Mouse (Mus musculus) lung, embryonic 16.5 days (tissue): Measurements from ENCODE around the gene Sertad3. TPM values are rescaled to one million over a fixed set of nuclear protein-coding genes. Genes with fewer than 3 reads are reported as not detected.
A peak's percentile ranks its signal among the peaks of the same experiment; 100 is the strongest.

Experiments used
- ATAC-seq: fragments of 200-750 bp; cut with Nextera tagmentation; 2 replicates; pipeline ENCODE4 v1.8.0; 2017; ENCODE audit warnings: low read depth, mild to moderate bottlenecking, moderate library complexity
- H3K27ac ChIP-seq: fragments of 300-500 bp; sonication (generic); 2 replicates; pipeline ENCODE4 v1.5.1; 2014; ENCODE audit warnings: mild to moderate bottlenecking, control low read depth, low read length
- H3K27me3 ChIP-seq: fragments of 300-500 bp; sonication (generic); 2 replicates; pipeline ENCODE4 v1.6.1; 2014; ENCODE audit warnings: low read depth, low read length, mixed read lengths; ENCODE audit not compliant: control insufficient read depth, insufficient read depth
- H3K36me3 ChIP-seq: fragments of 300-500 bp; sonication (generic); 2 replicates; pipeline ENCODE4 v1.6.1; 2014; ENCODE audit warnings: low read length; ENCODE audit not compliant: control insufficient read depth, insufficient read depth
- H3K4me1 ChIP-seq: fragments of 300-500 bp; sonication (generic); replicated peaks from 2 replicates; pipeline ENCODE4 v1.6.1; 2014; ENCODE audit warnings: low read length, mixed read lengths; ENCODE audit not compliant: control insufficient read depth, insufficient read depth
- H3K4me2 ChIP-seq: fragments of 300-500 bp; sonication (generic); 2 replicates; pipeline ENCODE4 v1.6.1; 2014; ENCODE audit warnings: low read depth, low read length, control low read depth
- H3K4me3 ChIP-seq: fragments of 300-500 bp; sonication (generic); 2 replicates; pipeline ENCODE4 v1.5.1; 2014; ENCODE audit warnings: mild to moderate bottlenecking, low read length, control low read depth
- H3K9ac ChIP-seq: fragments of 300-500 bp; sonication (generic); 2 replicates; pipeline ENCODE4 v1.6.1; 2014; ENCODE audit warnings: low read length, control low read depth
- H3K9me3 ChIP-seq: fragments of 300-500 bp; sonication (generic); 2 replicates; pipeline ENCODE4 v1.6.1; 2016; ENCODE audit warnings: low read length; ENCODE audit not compliant: control insufficient read depth
- WGBS: fragments of 180-500 bp; shearing (Covaris S2); extraction: QIAGEN DNeasy Blood & Tissue Kit; methylation state at CpG from one replicate; pipeline ENCODE4 v1.1.7; 2014; 5-methylcytosine and 5-hydroxymethylcytosine counted together
- polyA plus RNA-seq: library from polyadenylated mRNA; unstranded; fragments of >200 nt; fragmentation: Nextera tagmentation; extraction: Ambion mirVana; gene quantifications from 2 replicates; pipeline ENCODE4 v1.2.1, GENCODE M21; 2015

The Sertad3 gene
- polyA plus RNA-seq, 1 experiment from 2014 or later = 28.4 TPM

DNA sequence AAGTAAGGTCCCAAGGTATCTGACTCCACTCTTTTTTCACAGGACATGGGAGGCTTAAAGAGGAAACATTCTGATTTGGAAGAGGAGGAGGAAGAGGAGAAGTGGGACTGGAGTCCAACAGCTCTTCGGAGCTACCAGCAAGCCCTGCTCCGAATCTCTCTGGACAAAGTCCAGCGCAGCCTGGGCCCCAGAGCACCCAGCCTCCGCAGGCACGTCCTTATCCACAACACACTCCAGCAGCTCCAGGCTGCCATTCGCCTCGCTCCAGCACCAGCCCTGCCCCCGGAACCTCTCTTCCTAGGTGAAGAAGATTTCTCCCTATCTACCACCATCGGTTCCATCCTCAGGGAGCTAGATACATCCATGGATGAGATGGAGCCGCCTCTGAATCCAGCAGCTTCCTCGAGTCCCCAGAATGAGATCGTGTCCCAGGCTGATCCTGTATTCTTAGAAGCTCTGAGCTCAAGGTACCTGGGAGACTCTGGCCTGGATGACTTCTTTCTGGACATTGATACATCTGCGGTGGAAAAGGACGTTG, 2.6 kb downstream of the Sertad3 start:
- Histone ChIP-seq H3K27ac (no peak overlapping the region), H3K27me3 (no peaks in the 10 kb centered on the region), H3K9ac (no peak overlapping the region), H3K4me1 (peaks cover 18% of the 10 kb centered on the region), H3K4me2 (no peak overlapping the region), H3K36me3 (peaks cover 8% of the 10 kb centered on the region; the same call in 1 of the 2 replicates), H3K9me3 (no peaks in the 10 kb centered on the region), H3K4me3 (no peak overlapping the region)
- no peak for ATAC-seq
- 92% methylated on average over 14 of the region's 14 CpGs for WGBS

DNA sequence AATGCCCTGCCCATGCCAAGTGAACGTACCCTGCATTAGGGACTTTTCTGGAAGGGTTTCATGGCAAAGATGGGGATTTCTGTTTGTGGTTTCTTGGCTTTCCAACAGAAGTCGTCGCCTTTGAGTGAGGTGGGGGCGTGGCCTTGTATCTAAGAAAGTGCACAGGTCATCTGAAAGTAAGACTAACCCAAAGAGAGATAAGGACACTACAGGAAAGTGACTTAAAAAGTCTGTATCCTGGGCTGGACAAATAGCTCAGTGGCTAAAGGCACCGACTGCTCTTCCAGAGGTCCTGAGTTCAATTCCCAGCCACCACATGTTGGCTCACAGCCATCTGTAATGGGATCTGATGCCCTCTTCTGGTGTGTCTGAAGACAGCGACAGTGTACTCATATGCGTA, 5.0 kb downstream of the Sertad3 start:
- WGBS = 66% methylated on average over 7 of the region's 7 CpGs
- Histone ChIP-seq H3K9me3 (no peaks in the 10 kb centered on the region), H3K27ac (peak overlapping the region; percentile 41), H3K4me2 (no peak overlapping the region), H3K4me3 (no peak overlapping the region), H3K9ac (no peak overlapping the region), H3K4me1 (peaks cover 25% of the 10 kb centered on the region), H3K36me3 (peaks cover 8% of the 10 kb centered on the region; the same call in 1 of the 2 replicates), H3K27me3 (no peaks in the 10 kb centered on the region)
- no peak for ATAC-seq

DNA sequence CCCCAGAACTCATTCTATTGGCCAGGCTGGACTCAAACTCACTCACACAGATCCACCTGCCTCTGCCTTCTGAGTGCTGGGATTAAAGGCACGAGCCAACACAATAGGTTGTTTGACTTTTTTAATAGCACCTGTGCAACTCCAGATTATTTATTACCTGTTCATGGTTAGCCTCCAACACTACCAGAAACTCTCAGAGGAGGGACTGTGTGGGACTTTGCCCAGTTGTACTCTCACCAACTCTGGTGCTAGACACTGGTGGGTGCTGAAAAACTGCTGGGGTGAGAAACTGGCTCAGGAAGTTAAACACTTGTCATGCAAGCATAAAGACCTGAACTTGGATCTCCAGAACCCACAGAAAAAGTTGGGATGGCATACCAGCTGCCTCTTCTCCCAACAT, 6.2 kb downstream of the Sertad3 start:
- no peak overlapping the region for H3K27ac ChIP-seq
- peaks cover 25% of the 10 kb centered on the region for H3K4me1 ChIP-seq
- H3K4me3 ChIP-seq = no peak overlapping the region
- WGBS = 79% methylated on average over 1 of the region's 1 CpGs
- H3K36me3 ChIP-seq = peaks cover 8% of the 10 kb centered on the region; the same call in 1 of the 2 replicates
- H3K9ac ChIP-seq = no peak overlapping the region
- no peaks in the 10 kb centered on the region for H3K9me3 ChIP-seq
- no peak for ATAC-seq
- H3K4me2 ChIP-seq = no peak overlapping the region
- no peaks in the 10 kb centered on the region for H3K27me3 ChIP-seq

DNA sequence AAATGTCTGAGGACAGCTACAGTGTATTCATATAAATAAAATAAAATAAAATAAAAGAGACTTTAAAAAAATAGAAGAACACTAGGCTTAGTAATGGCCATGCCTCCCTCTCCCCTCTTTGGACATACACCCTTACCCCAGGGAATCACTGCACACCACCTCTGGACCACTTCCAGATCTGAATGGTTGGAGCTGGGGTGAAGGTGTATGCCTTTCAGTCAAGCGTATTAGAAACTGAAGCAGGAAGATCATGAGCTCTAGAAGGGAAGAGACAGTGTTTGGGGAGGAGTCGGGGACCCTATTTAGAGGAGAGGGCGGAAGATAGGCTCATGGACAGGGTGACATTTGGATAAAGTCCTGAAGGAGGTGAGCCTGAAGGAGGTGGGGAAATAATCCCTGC, 6.9 kb downstream of the Sertad3 start:
- 58% methylated on average over 3 of the region's 3 CpGs for WGBS
- H3K4me3 ChIP-seq = no peak overlapping the region
- peak overlapping the region; percentile 88 for H3K27ac ChIP-seq
- no peak overlapping the region for H3K9ac ChIP-seq
- H3K27me3 ChIP-seq = no peaks in the 10 kb centered on the region
- no peak for ATAC-seq
- H3K4me2 ChIP-seq = no peak overlapping the region
- H3K4me1 ChIP-seq = peaks cover 19% of the 10 kb centered on the region
- H3K9me3 ChIP-seq = no peaks in the 10 kb centered on the region
- H3K36me3 ChIP-seq = peaks cover 8% of the 10 kb centered on the region; the same call in 1 of the 2 replicates

DNA sequence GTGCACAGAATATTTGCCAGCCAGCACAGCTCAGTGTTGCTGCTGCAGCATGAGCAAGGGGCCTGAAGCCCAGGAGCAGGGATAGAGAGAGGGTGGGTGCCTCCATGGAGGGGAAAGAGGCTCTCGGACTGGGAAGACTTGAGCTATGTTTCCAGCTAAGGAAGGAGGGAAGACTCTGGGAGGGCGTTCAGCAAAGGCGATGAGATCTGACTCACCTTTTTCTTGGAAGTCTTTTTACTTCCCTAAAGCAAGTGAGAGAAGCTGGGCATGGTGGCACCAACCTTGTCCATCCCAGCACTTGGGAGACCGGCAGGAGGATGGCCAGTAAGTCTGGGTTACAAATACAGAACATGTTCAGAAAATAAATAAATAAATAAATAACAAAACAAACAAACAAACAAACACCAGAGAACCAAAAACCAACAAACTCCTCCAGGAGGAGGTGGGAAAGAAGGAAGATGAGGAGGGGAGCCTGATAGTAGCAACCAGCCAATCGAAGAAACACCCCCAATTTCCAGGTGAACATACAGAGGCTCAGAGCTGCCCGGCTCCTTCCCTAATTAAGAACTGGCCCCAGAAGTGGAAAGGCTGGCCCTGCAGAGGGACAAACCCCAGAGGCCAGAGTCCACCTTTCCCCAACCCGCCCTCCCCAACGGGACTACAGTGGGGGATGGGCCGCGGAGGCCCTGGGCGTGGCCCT, 7.5 kb downstream of the Sertad3 start:
- H3K27ac ChIP-seq = peak overlapping the region; percentile 88
- no peaks in the 10 kb centered on the region for H3K9me3 ChIP-seq
- peaks cover 23% of the 10 kb centered on the region for H3K4me1 ChIP-seq
- no peaks in the 10 kb centered on the region for H3K27me3 ChIP-seq
- H3K9ac ChIP-seq = peak overlapping the region; percentile 67
- H3K36me3 ChIP-seq = peaks cover 8% of the 10 kb centered on the region; the same call in 1 of the 2 replicates
- WGBS = 12% methylated on average over 8 of the region's 11 CpGs
- peak overlapping the region; percentile 65 for H3K4me2 ChIP-seq
- peak overlapping the region; percentile 45 for H3K4me3 ChIP-seq
- ATAC-seq = no peak

DNA sequence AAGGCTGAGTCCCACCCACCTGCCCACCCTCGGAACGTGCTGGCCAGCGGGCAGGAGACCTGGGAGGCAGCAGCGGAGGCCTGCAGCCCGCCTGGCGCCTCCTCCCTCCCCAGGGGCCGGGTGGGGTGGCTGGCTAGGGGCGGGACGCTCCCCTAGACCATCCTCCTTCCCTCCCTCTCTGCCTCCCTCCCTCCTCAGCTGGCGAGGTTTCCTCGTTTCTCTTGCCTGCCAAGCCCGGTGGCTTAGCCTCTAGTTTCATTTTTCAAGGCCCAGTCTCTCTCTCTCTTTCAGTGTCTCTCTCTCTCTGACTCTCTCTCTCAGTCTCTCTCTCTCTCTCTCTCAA, 8.0 kb downstream of the Sertad3 start:
- peak overlapping the region; percentile 65 for H3K4me2 ChIP-seq
- ATAC-seq = peak; percentile 97
- peaks cover 23% of the 10 kb centered on the region for H3K4me1 ChIP-seq
- H3K36me3 ChIP-seq = peaks cover 4% of the 10 kb centered on the region; the same call in 1 of the 2 replicates
- H3K9me3 ChIP-seq = no peaks in the 10 kb centered on the region
- 0% methylated on average over 11 of the region's 12 CpGs for WGBS
- H3K27ac ChIP-seq = peak overlapping the region; percentile 88
- H3K27me3 ChIP-seq = no peaks in the 10 kb centered on the region
- H3K4me3 ChIP-seq = peak overlapping the region; percentile 45
- H3K9ac ChIP-seq = peak overlapping the region; percentile 67

GRCm38 (mm10) chr7:27483860-27484259, 10.3 kb downstream of the Sertad3 start:
- WGBS = 81% methylated on average over 4 of the region's 4 CpGs
- no peak overlapping the region for H3K4me2 ChIP-seq
- no peaks in the 10 kb centered on the region for H3K9me3 ChIP-seq
- H3K27me3 ChIP-seq = no peaks in the 10 kb centered on the region
- no peaks in the 10 kb centered on the region for H3K36me3 ChIP-seq
- H3K4me3 ChIP-seq = no peak overlapping the region
- no peak overlapping the region for H3K9ac ChIP-seq
- peaks cover 27% of the 10 kb centered on the region for H3K4me1 ChIP-seq
- no peak overlapping the region for H3K27ac ChIP-seq
- no peak for ATAC-seq

DNA sequence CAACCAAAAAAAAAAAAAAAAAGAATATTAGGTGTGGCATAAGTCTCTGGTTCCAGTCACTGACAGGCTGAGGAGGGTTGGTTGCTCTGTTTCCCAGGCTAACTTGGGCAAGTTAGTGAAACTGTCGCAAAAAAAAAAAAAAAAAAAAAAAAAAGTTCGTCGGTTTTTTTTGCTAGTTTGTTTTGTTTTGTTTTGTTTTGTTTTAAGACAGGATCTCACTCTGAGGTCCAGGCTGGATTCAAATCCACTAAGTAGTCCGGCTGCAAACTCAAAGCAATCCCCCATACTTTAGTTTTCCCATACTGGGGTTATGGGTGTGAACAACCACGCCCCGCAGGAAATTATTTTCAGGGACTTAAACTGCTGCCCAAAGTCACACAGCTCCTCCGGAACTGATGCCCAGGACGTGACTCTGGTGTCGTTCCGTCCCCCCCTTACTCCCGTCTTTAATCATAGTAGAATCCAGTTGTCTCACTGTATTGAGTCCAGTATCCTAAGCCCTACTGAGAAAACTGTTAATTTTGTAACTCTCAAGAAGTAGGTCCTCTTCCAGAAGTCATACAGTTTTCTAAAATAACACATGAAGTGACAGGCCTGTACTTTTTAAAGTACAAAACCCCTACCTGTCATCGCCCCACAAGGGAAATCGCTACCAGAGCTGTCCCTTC, 12.7 kb downstream of the Sertad3 start:
- peaks cover 7% of the 10 kb centered on the region; the same call in 1 of the 2 replicates for H3K36me3 ChIP-seq
- peaks cover 36% of the 10 kb centered on the region for H3K4me1 ChIP-seq
- no peaks in the 10 kb centered on the region for H3K27me3 ChIP-seq
- H3K27ac ChIP-seq = peak overlapping the region; percentile 98
- WGBS = 4% methylated on average over 13 of the region's 13 CpGs
- peak overlapping the region; percentile 68 for H3K9ac ChIP-seq
- no peaks in the 10 kb centered on the region for H3K9me3 ChIP-seq
- peak overlapping the region; percentile 79 for H3K4me3 ChIP-seq
- ATAC-seq = no peak
- peak overlapping the region; percentile 83 for H3K4me2 ChIP-seq
